ENCODE assay signal across 12 mouse cellular contexts in genomic region chr13:105443871-105444237, GRCm38 (mm10). TPM values are rescaled to one million over a fixed set of nuclear protein-coding genes. Genes with fewer than 3 reads are reported as not detected.
DNase-seq lines count a peak whose midpoint lies in the region; ATAC-seq and TF ChIP-seq lines count a peak whose summit lies in the region.
"Had no signal": no experiment of that assay in that cellular context is flagged by ENCODE, and none has a peak within 500 bp of the region (broad histone marks: within the 10 kb centered on the region; RNA-seq: fewer than 3 reads in every experiment).

No protein-coding gene starts in this region.

- WGBS in embryonic facial prominence, embryonic 14.5 days = under 1% methylated on average over 13 of the region's 15 CpGs
- WGBS in hindbrain, embryonic 13.5 days = 2% methylated on average over 15 of the region's 15 CpGs
- under 1% methylated on average over 15 of the region's 15 CpGs for WGBS in neural tube, embryonic 12.5 days
- WGBS in heart, embryonic 12.5 days = 1% methylated on average over 15 of the region's 15 CpGs
- WGBS in intestine, postnatal 0 days = 2% methylated on average over 15 of the region's 15 CpGs

- no peak for ATAC-seq in embryonic facial prominence, embryonic 14.5 days (ENCODE audit: low read depth)
- peak; percentile 9; the same call in 1 of the 2 replicates for ATAC-seq in hindbrain, embryonic 13.5 days (ENCODE audit: low FRiP score)
- ATAC-seq in neural tube, embryonic 12.5 days (ENCODE audit: low FRiP score, low read depth) = no peak; the same call in 1 of the 2 replicates
- no peak for ATAC-seq in heart, embryonic 12.5 days (ENCODE audit: insufficient number of reproducible peaks, low FRiP score)
- no peak for ATAC-seq in intestine, postnatal 0 days

- no peaks in the 10 kb centered on the region for H3K9me3 ChIP-seq in embryonic facial prominence, embryonic 14.5 days (ENCODE audit: control insufficient read depth, low read length)
- no peaks in the 10 kb centered on the region for H3K9me3 ChIP-seq in hindbrain, embryonic 13.5 days
- no peaks in the 10 kb centered on the region for H3K9me3 ChIP-seq in neural tube, embryonic 12.5 days
- H3K9me3 ChIP-seq in heart, embryonic 12.5 days (replicated peaks) = no peaks in the 10 kb centered on the region; the same call in 1 of the 2 replicates
- no peaks in the 10 kb centered on the region for H3K9me3 ChIP-seq in intestine, postnatal 0 days (ENCODE audit: control insufficient read depth)

- H3K4me1 ChIP-seq in embryonic facial prominence, embryonic 14.5 days (ENCODE audit: control insufficient read depth, insufficient read depth, low read length) = no peaks in the 10 kb centered on the region
- H3K4me1 ChIP-seq in hindbrain, embryonic 13.5 days (replicated peaks) = peaks cover 19% of the 10 kb centered on the region
- H3K4me1 ChIP-seq in neural tube, embryonic 12.5 days = peaks cover 8% of the 10 kb centered on the region
- H3K4me1 ChIP-seq in heart, embryonic 12.5 days (replicated peaks) = no peaks in the 10 kb centered on the region
- no peaks in the 10 kb centered on the region for H3K4me1 ChIP-seq in intestine, postnatal 0 days (replicated peaks; ENCODE audit: control insufficient read depth, insufficient read depth, low read length)

- peak; percentile 27 to 31 for DNase-seq in left cerebral cortex, postnatal 25 days (ENCODE audit: low spot score in 2 of 2)
- no peak for DNase-seq in left cerebral cortex, adult 8-10 months (ENCODE audit: low spot score in 2 of 2)
- DNase-seq in embryonic facial prominence, embryonic 14.5 days (ENCODE audit: low spot score) = peak; percentile 4
- no peak for DNase-seq in B cell, adult 2 months
- DNase-seq: cerebellum, adult 8-10 months; heart, adult 2 months had no signal

- peaks cover 48% of the 10 kb centered on the region for H3K27me3 ChIP-seq in embryonic facial prominence, embryonic 14.5 days (replicated peaks; ENCODE audit: control insufficient read depth, insufficient read depth, low read length)
- peaks cover 49% of the 10 kb centered on the region for H3K27me3 ChIP-seq in hindbrain, embryonic 13.5 days
- H3K27me3 ChIP-seq in neural tube, embryonic 12.5 days (replicated peaks) = peaks cover 39% of the 10 kb centered on the region
- H3K27me3 ChIP-seq in heart, embryonic 12.5 days (replicated peaks) = peaks cover 47% of the 10 kb centered on the region
- peaks cover 27% of the 10 kb centered on the region for H3K27me3 ChIP-seq in intestine, postnatal 0 days (replicated peaks; ENCODE audit: control insufficient read depth, insufficient read depth, low read length)

- H3K4me3 ChIP-seq in embryonic facial prominence, embryonic 14.5 days (ENCODE audit: low read depth, low read length) = peak overlapping the region; percentile 10; the same call in 1 of the 2 replicates
- H3K4me3 ChIP-seq in hindbrain, embryonic 13.5 days = peak overlapping the region; percentile 43
- H3K4me3 ChIP-seq in neural tube, embryonic 12.5 days = peak overlapping the region; percentile 34
- no peak overlapping the region for H3K4me3 ChIP-seq in heart, embryonic 12.5 days
- H3K4me3 ChIP-seq in intestine, postnatal 0 days (ENCODE audit: low read depth, low read length) = no peak overlapping the region
- H3K4me3 ChIP-seq: heart, adult 2 months had no signal

- H3K36me3 ChIP-seq in embryonic facial prominence, embryonic 14.5 days (ENCODE audit: control insufficient read depth, insufficient read depth, low read length) = no peaks in the 10 kb centered on the region
- H3K36me3 ChIP-seq in hindbrain, embryonic 13.5 days = no peaks in the 10 kb centered on the region
- no peaks in the 10 kb centered on the region for H3K36me3 ChIP-seq in neural tube, embryonic 12.5 days
- H3K36me3 ChIP-seq in heart, embryonic 12.5 days = no peaks in the 10 kb centered on the region
- no peaks in the 10 kb centered on the region for H3K36me3 ChIP-seq in intestine, postnatal 0 days (ENCODE audit: control insufficient read depth, insufficient read depth)

- intact Hi-C loops in left cerebral cortex, postnatal 25 days (cut with DNase I) = loop anchor here (2.0 to 10.0 kb wide), 6 partner anchors 51 to 1475 kb away; no protein-coding TSS in a partner anchor

- H3K9ac ChIP-seq in embryonic facial prominence, embryonic 14.5 days (ENCODE audit: low read depth, low read length) = no peak overlapping the region
- H3K9ac ChIP-seq in hindbrain, embryonic 13.5 days = peak overlapping the region; percentile 68
- no peak overlapping the region for H3K9ac ChIP-seq in neural tube, embryonic 12.5 days
- H3K9ac ChIP-seq in heart, embryonic 12.5 days = no peak overlapping the region
- no peak overlapping the region for H3K9ac ChIP-seq in intestine, postnatal 0 days (ENCODE audit: low read depth, low read length)

- H3K4me2 ChIP-seq in embryonic facial prominence, embryonic 14.5 days (ENCODE audit: low read depth, low read length) = peak overlapping the region; percentile 31
- H3K4me2 ChIP-seq in hindbrain, embryonic 13.5 days = peak overlapping the region; percentile 82
- H3K4me2 ChIP-seq in neural tube, embryonic 12.5 days (replicated peaks) = peak overlapping the region; percentile 61
- no peak overlapping the region for H3K4me2 ChIP-seq in heart, embryonic 12.5 days
- H3K4me2 ChIP-seq in intestine, postnatal 0 days (replicated peaks; ENCODE audit: low read depth) = no peak overlapping the region

- TF ChIP-seq CTCF in intestine, postnatal 0 days (IDR thresholded peaks at IDR 0.05; ENCODE audit: low read depth) = no peak

- H3K27ac ChIP-seq in embryonic facial prominence, embryonic 14.5 days (replicated peaks; ENCODE audit: low read depth, low read length) = no peak overlapping the region
- H3K27ac ChIP-seq in hindbrain, embryonic 13.5 days = no peak overlapping the region
- H3K27ac ChIP-seq in neural tube, embryonic 12.5 days = no peak overlapping the region
- no peak overlapping the region for H3K27ac ChIP-seq in heart, embryonic 12.5 days (ENCODE audit: poor library complexity, severe bottlenecking)
- no peak overlapping the region for H3K27ac ChIP-seq in intestine, postnatal 0 days (ENCODE audit: low read depth, low read length)
- H3K27ac ChIP-seq: heart, adult 2 months had no signal

RNA-seq across cellular contexts. Expression of gene Htr1a, which starts 0.4 kb away (rescaled TPM):
- total RNA-seq in left cerebral cortex, postnatal 25 days (2021) = 10 to 100 TPM; 13.3 to 14.6 TPM
- 10 to 100 TPM; 11.6 to 14.4 (median 12.4) TPM for total RNA-seq in left cerebral cortex, adult 8-10 months (2022)
- polyA plus RNA-seq in embryonic facial prominence, embryonic 14.5 days (2014; fragmentation: Nextera tagmentation; extraction: Ambion mirVana) = 0.14 and 0.18 TPM in 2 replicates
- polyA plus RNA-seq in hindbrain, embryonic 13.5 days (2015; fragmentation: Nextera tagmentation; extraction: Ambion mirVana) = 2.0 and 2.4 TPM in 2 replicates
- 0.62 and 0.64 TPM in 2 replicates for polyA plus RNA-seq in neural tube, embryonic 12.5 days (2016; fragmentation: Nextera tagmentation; extraction: Ambion mirVana)
- not detected in 2 replicates for polyA plus RNA-seq in heart, embryonic 12.5 days (2016; fragmentation: Nextera tagmentation; extraction: Ambion mirVana)
- polyA plus RNA-seq in intestine, postnatal 0 days (2015; fragmentation: Nextera tagmentation; extraction: Ambion mirVana) = not detected in 2 replicates
- total RNA-seq: heart, adult 2 months; monocyte, adult 5-6 weeks had no signal
- polyA plus RNA-seq: heart, adult 2 months; stomach, embryonic 14.5 days had no signal

Comparison
In these comparisons a context has a peak if more than half of its experiments do, and no peak if none do; other contexts are left out.
1. DNase-seq: peak in left cerebral cortex, postnatal 25 days (2 of 2) and embryonic facial prominence, embryonic 14.5 days (single experiment); none in left cerebral cortex, adult 8-10 months (0 of 2) and B cell, adult 2 months (0 of 2).
2. H3K4me2 ChIP-seq: peak in embryonic facial prominence, embryonic 14.5 days (single experiment), hindbrain, embryonic 13.5 days (single experiment) and neural tube, embryonic 12.5 days (single experiment); none in heart, embryonic 12.5 days (single experiment) and intestine, postnatal 0 days (single experiment).
3. H3K4me3 ChIP-seq: peak in embryonic facial prominence, embryonic 14.5 days (single experiment), hindbrain, embryonic 13.5 days (single experiment) and neural tube, embryonic 12.5 days (single experiment); none in heart, embryonic 12.5 days (single experiment) and intestine, postnatal 0 days (single experiment).